Mouse (Mus musculus) kidney, embryonic 14.5 days (tissue): ENCODE data around the gene Htr2a. TPM values are rescaled to one million over a fixed set of nuclear protein-coding genes. Genes with fewer than 3 reads are reported as not detected.

Experiments used
- ATAC-seq: fragments of 200-750 bp; cut with Nextera tagmentation; 2 replicates; pipeline ENCODE4 v1.8.0; 2017; ENCODE audit warnings: moderate number of reproducible peaks, mild to moderate bottlenecking, moderate TSS enrichment, moderate library complexity; ENCODE audit not compliant: low FRiP score, low TSS enrichment
- H3K27ac ChIP-seq: fragments of 300-500 bp; sonication (generic); 2 replicates; pipeline ENCODE4 v1.5.1; 2014; ENCODE audit warnings: low read depth, mild to moderate bottlenecking, low read length, moderate library complexity, mixed read lengths
- H3K27me3 ChIP-seq: fragments of 300-500 bp; sonication (generic); 2 replicates; pipeline ENCODE4 v1.6.1; 2014; ENCODE audit warnings: mild to moderate bottlenecking, low read length; ENCODE audit not compliant: control insufficient read depth, insufficient read depth
- H3K36me3 ChIP-seq: fragments of 300-500 bp; sonication (generic); 2 replicates; pipeline ENCODE4 v1.6.1; 2014; ENCODE audit warnings: low read length, mixed read lengths; ENCODE audit not compliant: control insufficient read depth, insufficient read depth
- H3K4me1 ChIP-seq: fragments of 300-500 bp; sonication (generic); 2 replicates; pipeline ENCODE4 v1.6.1; 2014; ENCODE audit warnings: low read length, mixed read lengths; ENCODE audit not compliant: control insufficient read depth, insufficient read depth
- H3K4me2 ChIP-seq: fragments of 300-500 bp; sonication (generic); replicated peaks from 2 replicates; pipeline ENCODE4 v1.6.1; 2014; ENCODE audit warnings: low read depth, mild to moderate bottlenecking, low read length
- H3K4me3 ChIP-seq: fragments of 300-500 bp; sonication (generic); 2 replicates; pipeline ENCODE4 v1.5.1; 2014; ENCODE audit warnings: mild to moderate bottlenecking, low read length
- H3K9ac ChIP-seq: fragments of 300-500 bp; sonication (generic); 2 replicates; pipeline ENCODE4 v1.6.1; 2014; ENCODE audit warnings: low read depth, mild to moderate bottlenecking, low read length, moderate library complexity
- H3K9me3 ChIP-seq: fragments of 300-500 bp; sonication (generic); 2 replicates; pipeline ENCODE4 v1.6.1; 2016; ENCODE audit warnings: low read length; ENCODE audit not compliant: control insufficient read depth
- WGBS: fragments of 180-500 bp; shearing (Covaris S2); extraction: QIAGEN DNeasy Blood & Tissue Kit; methylation state at CpG from one replicate; pipeline ENCODE4 v1.1.7; 2014; 5-methylcytosine and 5-hydroxymethylcytosine counted together
- polyA plus RNA-seq: library from polyadenylated mRNA; unstranded; fragments of >200 nt; fragmentation: Nextera tagmentation; extraction: Ambion mirVana; gene quantifications from 2 replicates; pipeline ENCODE4 v1.2.1, GENCODE M21; 2014

Gene Htr2a
- polyA plus RNA-seq, 1 experiment from 2014 or later: 0.60 TPM

DNA sequence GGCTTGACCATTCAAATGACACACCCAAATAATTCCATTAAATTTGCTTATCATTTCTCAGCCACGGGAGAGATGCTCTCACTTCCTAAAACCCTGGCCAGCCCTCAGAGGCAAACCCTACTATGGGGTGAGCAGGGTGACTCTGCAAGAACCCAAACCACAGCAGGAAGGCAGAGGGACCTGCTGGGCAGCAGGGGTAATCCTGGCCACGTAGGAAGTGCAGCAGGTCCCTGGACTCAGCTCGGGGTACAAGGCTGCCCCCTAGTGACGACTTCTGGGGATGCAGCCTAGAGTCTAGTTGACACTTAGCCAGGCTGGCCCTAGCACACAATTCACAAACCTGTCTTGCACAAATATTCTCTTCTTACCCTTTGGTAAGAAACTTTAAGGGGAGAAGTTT lies 2.7 kb downstream of the Htr2a start:
- peak; percentile 53 for ATAC-seq
- H3K9me3 ChIP-seq: no peaks in the 10 kb centered on the region
- no peak overlapping the region for H3K9ac ChIP-seq
- H3K4me3 ChIP-seq: no peak overlapping the region; the same call in 1 of the 2 replicates
- H3K36me3 ChIP-seq: no peaks in the 10 kb centered on the region
- H3K4me2 ChIP-seq: no peak overlapping the region; the same call in 1 of the 2 replicates
- WGBS: 3% methylated on average over 4 of the region's 4 CpGs
- no peaks in the 10 kb centered on the region; the same call in 1 of the 2 replicates for H3K4me1 ChIP-seq
- H3K27me3 ChIP-seq: no peaks in the 10 kb centered on the region
- no peak overlapping the region for H3K27ac ChIP-seq

DNA sequence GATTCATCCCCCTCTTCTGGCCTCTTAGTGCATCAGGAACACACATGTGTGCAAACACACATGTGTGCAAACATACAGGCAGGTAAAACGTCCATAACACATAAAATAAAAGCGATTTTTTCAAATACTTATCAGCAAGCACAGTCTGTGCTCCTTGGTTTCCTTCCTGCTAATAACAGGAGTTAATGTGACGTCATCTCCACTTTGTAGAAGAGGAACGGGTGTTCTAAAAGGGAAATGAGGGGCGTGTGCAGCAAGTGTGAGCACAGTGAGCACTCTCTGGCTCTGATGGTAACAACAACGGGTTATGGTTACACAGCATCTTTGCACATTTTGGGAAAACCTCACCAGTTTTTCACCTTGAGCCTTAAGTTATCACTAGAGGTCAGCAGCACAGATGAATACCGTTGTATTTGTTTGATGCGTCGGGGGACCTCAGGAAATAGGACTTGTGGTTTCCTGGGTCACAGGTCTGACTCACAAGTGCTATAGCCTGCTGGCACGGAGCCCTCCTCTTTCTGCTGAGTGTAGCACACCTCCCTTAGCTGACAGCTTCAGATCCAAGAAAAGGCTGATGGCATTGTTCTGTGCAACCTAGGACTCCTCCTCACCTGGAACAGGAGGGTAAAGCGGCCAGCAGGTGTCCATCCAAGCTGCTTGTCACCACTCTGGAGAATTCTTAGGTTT lies 5.6 kb downstream of the Htr2a start:
- Histone ChIP-seq H3K4me1 (no peaks in the 10 kb centered on the region), H3K4me3 (no peak overlapping the region), H3K36me3 (no peaks in the 10 kb centered on the region), H3K27ac (no peak overlapping the region), H3K9me3 (no peaks in the 10 kb centered on the region), H3K4me2 (no peak overlapping the region), H3K27me3 (no peaks in the 10 kb centered on the region), H3K9ac (no peak overlapping the region)
- WGBS: 61% methylated on average over 11 of the region's 11 CpGs
- no peak for ATAC-seq

DNA sequence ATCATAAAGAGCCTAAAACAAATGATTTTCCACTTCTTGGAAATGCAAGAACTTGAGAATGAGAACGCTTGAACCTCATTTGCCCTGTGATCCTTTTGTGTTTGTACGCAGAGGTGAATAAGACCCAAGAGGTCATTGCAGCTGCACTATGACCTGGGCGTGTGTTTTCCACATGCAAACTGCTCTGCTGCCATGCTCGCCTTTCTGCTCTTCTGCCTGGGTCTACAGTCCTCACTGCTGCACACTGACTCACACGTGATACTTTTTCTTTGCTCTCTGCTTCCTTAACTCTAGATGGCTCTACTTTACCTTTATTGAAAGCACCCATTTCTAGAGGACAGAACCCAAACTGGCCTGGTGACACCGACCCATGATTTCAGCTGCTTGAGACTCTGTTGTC lies 9.4 kb downstream of the Htr2a start:
- Histone ChIP-seq H3K9ac (no peak overlapping the region), H3K4me3 (no peak overlapping the region), H3K4me1 (no peaks in the 10 kb centered on the region), H3K27me3 (no peaks in the 10 kb centered on the region), H3K27ac (no peak overlapping the region), H3K4me2 (no peak overlapping the region), H3K36me3 (no peaks in the 10 kb centered on the region), H3K9me3 (no peaks in the 10 kb centered on the region)
- no peak for ATAC-seq
- WGBS: 80% methylated on average over 6 of the region's 6 CpGs

DNA sequence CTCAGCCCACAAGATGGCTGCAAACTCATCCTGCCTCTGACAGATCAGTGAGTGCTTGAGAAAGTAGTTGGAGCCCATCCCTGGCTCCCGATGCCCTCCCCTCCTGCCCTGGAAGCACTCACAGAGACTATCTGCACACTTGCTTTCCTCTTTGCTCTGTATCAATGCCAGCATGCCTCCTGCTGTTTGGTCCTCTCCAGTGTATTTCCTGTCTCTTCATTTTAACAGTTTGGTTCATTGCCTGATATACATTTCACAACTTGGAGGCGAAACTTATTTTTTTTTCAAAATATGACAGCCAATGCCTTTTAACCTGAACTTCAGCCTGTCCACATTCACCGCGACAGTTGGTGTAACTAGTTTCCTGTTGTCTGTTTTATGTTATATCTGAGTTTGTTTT lies 11.0 kb downstream of the Htr2a start:
- no peaks in the 10 kb centered on the region for H3K27me3 ChIP-seq
- H3K9ac ChIP-seq: no peak overlapping the region
- no peak for ATAC-seq
- no peaks in the 10 kb centered on the region for H3K4me1 ChIP-seq
- H3K36me3 ChIP-seq: no peaks in the 10 kb centered on the region
- WGBS: 76% methylated on average over 4 of the region's 4 CpGs
- H3K27ac ChIP-seq: no peak overlapping the region
- H3K4me2 ChIP-seq: no peak overlapping the region
- no peak overlapping the region for H3K4me3 ChIP-seq
- H3K9me3 ChIP-seq: no peaks in the 10 kb centered on the region

DNA sequence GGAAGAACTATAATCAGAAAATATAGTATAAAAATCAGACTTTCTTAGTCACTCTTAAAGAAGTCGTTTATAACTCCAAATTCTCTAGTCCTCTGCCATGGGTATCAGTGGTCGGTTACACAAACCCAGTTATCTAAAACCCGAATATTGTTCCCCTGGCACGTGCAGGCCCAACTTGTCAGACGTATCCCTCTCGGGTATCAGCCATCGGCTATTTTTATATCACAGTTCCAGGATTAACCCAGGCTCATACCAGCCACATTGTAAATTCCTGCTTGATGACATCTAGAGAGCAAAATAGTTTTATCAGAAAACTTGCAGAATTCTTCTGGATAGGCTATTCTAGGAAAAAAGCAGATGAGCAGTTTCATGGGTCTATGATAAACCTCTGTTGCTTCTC lies 16.6 kb downstream of the Htr2a start:
- no peak overlapping the region for H3K9ac ChIP-seq
- no peaks in the 10 kb centered on the region for H3K27me3 ChIP-seq
- no peaks in the 10 kb centered on the region for H3K4me1 ChIP-seq
- H3K4me2 ChIP-seq: no peak overlapping the region
- no peaks in the 10 kb centered on the region for H3K9me3 ChIP-seq
- WGBS: 82% methylated on average over 7 of the region's 7 CpGs
- no peak for ATAC-seq
- H3K4me3 ChIP-seq: no peak overlapping the region
- no peak overlapping the region for H3K27ac ChIP-seq
- H3K36me3 ChIP-seq: no peaks in the 10 kb centered on the region

DNA sequence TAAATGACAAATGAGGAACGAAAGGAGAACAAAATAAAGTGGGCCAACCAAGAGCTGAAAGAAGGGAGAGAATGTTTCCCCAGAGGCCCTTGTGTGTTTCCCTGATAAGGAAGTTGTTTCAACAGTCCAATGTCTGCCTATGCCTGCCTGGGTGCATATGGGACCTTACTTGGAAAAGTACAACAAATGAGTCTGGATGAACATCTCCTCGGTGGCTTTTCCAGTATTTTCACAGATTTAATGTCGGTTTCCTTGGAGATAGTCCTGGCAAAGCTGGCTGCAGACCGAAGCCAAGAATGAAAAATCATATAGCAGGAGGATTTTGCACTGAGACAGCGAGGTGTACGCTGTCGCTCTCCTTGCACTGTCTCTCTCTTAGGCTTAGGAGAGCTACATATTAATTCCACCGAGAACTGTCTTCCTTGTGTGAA lies 18.8 kb downstream of the Htr2a start:
- ATAC-seq: no peak
- no peak overlapping the region for H3K4me3 ChIP-seq
- H3K9ac ChIP-seq: no peak overlapping the region
- H3K27me3 ChIP-seq: no peaks in the 10 kb centered on the region
- no peak overlapping the region for H3K4me2 ChIP-seq
- no peaks in the 10 kb centered on the region for H3K4me1 ChIP-seq
- no peaks in the 10 kb centered on the region for H3K36me3 ChIP-seq
- H3K27ac ChIP-seq: no peak overlapping the region
- WGBS: 89% methylated on average over 8 of the region's 8 CpGs
- H3K9me3 ChIP-seq: no peaks in the 10 kb centered on the region

DNA sequence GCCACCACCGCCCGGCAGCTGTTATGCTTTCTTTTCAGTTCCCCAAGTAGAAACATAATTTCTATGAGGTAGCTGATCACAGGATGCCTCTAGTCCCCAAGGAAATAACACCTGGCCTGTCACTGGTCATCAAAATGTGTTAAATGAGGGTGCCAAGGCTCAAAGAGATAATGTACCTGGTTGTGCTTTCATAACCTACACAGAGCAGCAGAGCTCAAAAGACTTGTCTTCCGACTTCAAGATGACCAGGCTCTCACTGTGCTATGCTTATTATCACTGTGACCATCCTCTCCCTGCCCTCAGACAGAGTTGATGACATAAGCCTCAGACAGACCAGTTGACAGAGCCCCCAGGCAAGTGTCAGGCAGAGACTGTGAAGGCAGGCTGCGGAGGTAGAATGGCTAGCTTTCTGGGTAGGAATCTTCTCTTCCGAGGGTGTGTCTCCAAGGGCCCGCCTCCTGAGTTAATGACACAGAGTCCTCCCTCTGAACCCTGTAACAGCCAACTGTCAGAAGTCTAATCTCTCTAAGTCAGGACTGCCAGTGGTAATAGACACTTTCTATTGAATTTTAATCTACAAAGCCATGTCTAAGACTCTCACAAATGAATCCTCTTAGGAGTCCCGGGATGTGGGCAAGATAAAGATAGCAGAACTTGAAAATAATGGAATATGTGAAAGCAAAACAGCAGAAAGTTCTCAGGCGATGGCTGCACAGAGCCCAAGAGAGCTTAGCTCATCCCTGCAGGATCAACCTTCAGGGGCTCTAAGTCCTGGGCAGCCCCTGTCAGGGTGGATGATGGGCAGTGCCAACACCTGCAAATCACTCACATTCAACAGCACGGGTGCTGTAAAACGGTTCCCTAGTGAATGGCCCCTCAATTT lies 31.7 kb downstream of the Htr2a start:
- no peaks in the 10 kb centered on the region for H3K4me1 ChIP-seq
- no peaks in the 10 kb centered on the region for H3K36me3 ChIP-seq
- H3K9me3 ChIP-seq: no peaks in the 10 kb centered on the region
- H3K4me2 ChIP-seq: no peak overlapping the region
- WGBS: 67% methylated on average over 10 of the region's 10 CpGs
- H3K4me3 ChIP-seq: no peak overlapping the region
- H3K27ac ChIP-seq: no peak overlapping the region
- H3K9ac ChIP-seq: no peak overlapping the region
- H3K27me3 ChIP-seq: no peaks in the 10 kb centered on the region
- ATAC-seq: no peak; the same call in 1 of the 2 replicates

DNA sequence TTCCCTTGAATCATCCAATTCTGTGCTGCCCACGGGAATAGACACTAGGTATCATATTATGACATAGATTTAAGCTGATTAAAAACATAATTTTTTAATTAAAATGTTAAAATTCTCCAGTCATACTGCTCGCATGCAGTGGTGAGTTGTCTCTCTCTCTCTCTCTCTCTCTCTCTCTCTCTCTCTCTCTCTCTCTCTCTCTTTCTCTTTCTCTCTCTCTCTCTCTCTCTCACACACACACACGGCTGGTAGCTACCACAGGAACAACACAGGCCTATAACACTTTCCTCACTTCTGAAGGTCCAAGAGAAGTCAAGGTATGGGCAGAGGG lies 32.3 kb downstream of the Htr2a start:
- Histone ChIP-seq H3K9ac (no peak overlapping the region), H3K4me2 (no peak overlapping the region), H3K9me3 (no peaks in the 10 kb centered on the region), H3K4me3 (no peak overlapping the region), H3K27me3 (no peaks in the 10 kb centered on the region), H3K27ac (no peak overlapping the region), H3K4me1 (no peaks in the 10 kb centered on the region), H3K36me3 (no peaks in the 10 kb centered on the region)
- WGBS: 84% methylated on average over 3 of the region's 3 CpGs
- ATAC-seq: no peak

DNA sequence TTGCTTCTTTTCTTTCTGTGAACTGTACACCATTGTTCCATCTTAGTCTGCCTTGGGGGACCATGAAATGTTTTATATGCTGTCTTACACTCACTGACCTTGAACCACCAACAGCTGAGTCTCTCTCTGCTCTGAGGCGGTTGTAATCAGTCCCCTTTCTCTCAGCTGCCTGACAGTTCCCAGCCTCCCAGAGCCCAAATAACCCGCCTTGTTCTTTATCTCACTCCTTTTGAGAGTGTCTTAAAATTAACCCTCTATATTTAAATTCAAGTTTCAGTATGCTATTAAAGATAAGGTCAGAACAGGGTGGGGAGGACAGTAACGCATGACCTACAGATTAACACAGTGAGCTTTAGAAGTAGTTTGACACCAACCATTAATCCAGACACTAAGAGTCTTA lies 32.9 kb downstream of the Htr2a start:
- WGBS: 49% methylated on average over 3 of the region's 3 CpGs
- Histone ChIP-seq H3K27ac (no peak overlapping the region), H3K4me3 (no peak overlapping the region), H3K9ac (no peak overlapping the region), H3K36me3 (no peaks in the 10 kb centered on the region), H3K9me3 (no peaks in the 10 kb centered on the region), H3K4me1 (no peaks in the 10 kb centered on the region), H3K27me3 (no peaks in the 10 kb centered on the region), H3K4me2 (no peak overlapping the region)
- no peak for ATAC-seq
